Mouse (Mus musculus) bone marrow, adult 2 months (tissue): ENCODE data around the gene Tubd1.

Source experiments
- CTCF ChIP-seq: fragments of 200-500 bp; IDR thresholded peaks from 2 replicates; pipeline ENCODE4 v1.5.1; 2011; ENCODE audit warnings: low read length, control low read depth; ENCODE audit not compliant: control insufficient read depth, insufficient read depth
- POLR2A ChIP-seq: fragments of 200-500 bp; IDR thresholded peaks from 2 replicates; pipeline ENCODE4 v1.6.1; 2011; ENCODE audit warnings: low read depth, mild to moderate bottlenecking, control low read depth, low read length, borderline replicate concordance; ENCODE audit not compliant: control insufficient read depth

GRCm38 (mm10) chr11:86581943-86582542, 37.3 kb downstream of the Tubd1 start:
- no peak for TF ChIP-seq CTCF
- TF ChIP-seq POLR2A = no peak
